Mouse (Mus musculus): ENCODE data around the gene Traf3.

Traf3 gene

DNA sequence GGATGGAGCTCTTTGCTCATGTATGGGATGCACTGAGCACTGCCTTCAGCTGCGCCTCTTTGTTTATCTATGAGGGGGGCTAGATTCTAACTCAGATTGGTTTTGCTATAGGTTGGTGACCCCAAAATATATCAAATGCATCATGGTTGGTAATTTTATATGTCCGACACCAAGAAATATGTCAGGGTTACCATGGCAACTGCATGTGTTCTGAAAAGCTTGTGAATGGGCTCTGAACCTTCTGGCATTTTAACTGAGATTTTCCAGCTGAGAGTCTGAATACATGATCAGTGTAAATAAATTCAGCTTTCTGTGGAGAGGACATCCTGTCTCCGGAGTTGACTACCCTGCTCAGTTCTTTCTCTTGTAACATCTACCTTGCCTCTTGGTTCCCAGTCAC, 37.8 kb downstream of the Traf3 start:
- DNase-seq (ENCODE audit: low read depth, low spot score), result no peak
- Histone ChIP-seq H3K27me3 (ENCODE audit: control insufficient read depth, insufficient read depth, low read length, poor library complexity, severe bottlenecking) (no peaks in the 10 kb centered on the region), H3K36me3 (ENCODE audit: control insufficient read depth, insufficient read depth, low read length, poor library complexity, severe bottlenecking) (no peaks in the 10 kb centered on the region; the same call in 1 of the 2 replicates)

GRCm38 (mm10) chr12:111207641-111208040, 41.5 kb downstream of the Traf3 start:
- no peak for DNase-seq (ENCODE audit: low read depth, low spot score)
- no peaks in the 10 kb centered on the region for H3K36me3 ChIP-seq (ENCODE audit: control insufficient read depth, insufficient read depth, low read length, poor library complexity, severe bottlenecking)
- no peaks in the 10 kb centered on the region for H3K27me3 ChIP-seq (ENCODE audit: control insufficient read depth, insufficient read depth, low read length, poor library complexity, severe bottlenecking)

- Histone ChIP-seq H3K27me3 (ENCODE audit: control insufficient read depth, insufficient read depth, low read length, poor library complexity, severe bottlenecking) (no peaks in the 10 kb centered on the region), H3K36me3 (ENCODE audit: control insufficient read depth, insufficient read depth, low read length, poor library complexity, severe bottlenecking) (no peaks in the 10 kb centered on the region)
- DNase-seq (ENCODE audit: low read depth, low spot score), result no peak
Measured at GRCm38 (mm10) chr12:111211729-111212128, 45.6 kb downstream of the Traf3 start.

DNA sequence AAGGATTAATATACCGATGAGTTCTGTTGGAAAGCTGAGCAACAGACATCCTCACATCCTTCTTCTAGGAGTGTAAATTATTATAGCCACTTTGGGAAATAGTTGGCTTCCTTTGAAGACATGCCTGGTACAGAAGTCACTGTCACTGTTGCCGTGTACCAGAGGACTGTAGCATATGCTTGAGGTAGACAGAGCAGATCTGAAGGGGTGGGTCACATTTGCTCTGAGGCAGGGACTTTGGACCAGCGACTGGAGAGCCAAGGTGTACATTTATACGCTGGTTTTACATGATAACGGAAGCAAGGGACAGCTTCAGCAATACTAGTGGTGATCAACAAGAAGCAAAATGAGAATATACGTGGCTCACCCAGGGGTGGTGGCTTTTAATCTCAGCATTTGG, 52.7 kb downstream of the Traf3 start:
- no peak for DNase-seq (ENCODE audit: low read depth, low spot score)
- H3K36me3 ChIP-seq (ENCODE audit: control insufficient read depth, insufficient read depth, low read length, poor library complexity, severe bottlenecking), result peaks cover 16% of the 10 kb centered on the region

DNA sequence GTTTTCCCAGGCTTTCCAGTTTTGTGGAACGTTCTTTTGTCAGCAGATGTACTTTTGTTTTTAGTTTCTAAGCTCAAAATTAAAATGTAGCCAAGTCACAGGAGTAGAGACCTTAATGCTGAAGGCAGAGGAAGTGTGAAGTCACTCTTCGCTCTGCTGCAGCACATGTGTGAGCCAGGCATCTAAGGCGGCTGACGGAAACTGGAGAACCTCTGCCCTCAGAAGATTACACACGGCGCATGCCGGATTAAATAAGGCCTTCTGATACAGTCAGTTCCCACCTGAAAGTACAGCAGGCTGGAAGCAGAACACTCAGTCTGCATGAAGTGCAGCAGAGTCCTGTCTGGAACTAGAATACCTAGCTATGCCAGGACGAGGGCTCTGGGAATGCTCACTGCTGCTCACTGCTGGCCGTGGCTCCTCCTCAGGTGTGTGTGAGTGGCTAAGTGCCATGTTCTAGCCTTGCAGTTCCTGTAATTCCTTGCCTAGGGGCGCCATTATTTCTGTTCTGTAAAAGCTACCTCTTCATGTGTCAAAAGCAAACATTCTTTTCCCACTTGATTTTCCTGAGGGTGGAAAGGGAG, 59.1 kb downstream of the Traf3 start:
- H3K36me3 ChIP-seq (ENCODE audit: control insufficient read depth, insufficient read depth, low read length, poor library complexity, severe bottlenecking), result peaks cover 13% of the 10 kb centered on the region
- no peaks in the 10 kb centered on the region for H3K27me3 ChIP-seq (ENCODE audit: control insufficient read depth, insufficient read depth, low read length, poor library complexity, severe bottlenecking)
- no peak for DNase-seq (ENCODE audit: low read depth, low spot score)

More for the DNA sequence above, 52.7 kb downstream of the Traf3 start:
- H3K27me3 ChIP-seq (ENCODE audit: control insufficient read depth, insufficient read depth, low read length, poor library complexity, severe bottlenecking), result no peaks in the 10 kb centered on the region

DNA sequence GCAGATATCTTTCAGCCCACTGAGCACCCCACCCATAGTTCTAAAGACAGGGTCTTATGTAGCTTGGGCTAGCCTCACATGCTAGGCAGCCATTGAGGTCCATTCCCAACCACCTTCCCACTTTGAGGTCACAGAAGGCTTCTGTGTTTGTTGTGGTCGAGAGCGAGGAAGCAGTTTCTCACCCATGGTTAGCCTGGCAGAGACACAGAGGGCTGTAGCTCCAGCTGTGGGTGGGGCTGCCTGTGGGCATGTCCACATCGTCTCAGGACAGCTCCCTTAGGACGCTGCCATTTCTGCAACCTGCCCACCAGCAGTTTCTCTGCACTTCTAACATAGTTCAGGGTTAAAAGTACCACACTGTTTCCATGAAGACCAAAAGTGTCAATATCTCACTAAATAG, 61.2 kb downstream of the Traf3 start:
- no peak for DNase-seq (ENCODE audit: low read depth, low spot score)
- Histone ChIP-seq H3K36me3 (ENCODE audit: control insufficient read depth, insufficient read depth, low read length, poor library complexity, severe bottlenecking) (peaks cover 6% of the 10 kb centered on the region), H3K27me3 (ENCODE audit: control insufficient read depth, insufficient read depth, low read length, poor library complexity, severe bottlenecking) (no peaks in the 10 kb centered on the region)

- Histone ChIP-seq H3K27me3 (ENCODE audit: control insufficient read depth, insufficient read depth, low read length, poor library complexity, severe bottlenecking) (no peaks in the 10 kb centered on the region), H3K36me3 (ENCODE audit: control insufficient read depth, insufficient read depth, low read length, poor library complexity, severe bottlenecking) (no peaks in the 10 kb centered on the region; the same call in 1 of the 2 replicates)
- no peak for DNase-seq (ENCODE audit: low read depth, low spot score)
Measured at GRCm38 (mm10) chr12:111228488-111228887, 62.3 kb downstream of the Traf3 start.

DNA sequence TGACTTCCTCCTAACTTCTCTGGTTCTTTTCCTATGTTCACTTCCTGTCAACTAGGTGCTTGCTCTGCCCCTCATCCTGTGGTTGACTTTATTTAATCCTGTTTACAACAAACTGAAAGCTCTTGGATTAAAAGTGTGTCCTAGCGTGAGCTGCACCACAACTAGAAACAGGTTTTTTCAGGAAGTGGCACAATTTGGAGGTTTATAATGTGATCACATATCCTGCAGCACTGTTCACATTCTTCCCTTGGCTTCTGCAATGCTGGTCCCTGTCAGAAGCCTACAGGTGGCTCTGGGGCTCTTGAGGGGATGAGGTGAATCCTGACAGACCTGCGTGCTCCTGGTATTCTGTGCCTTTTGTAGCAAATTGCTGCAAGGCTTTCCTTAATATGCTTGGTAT, 64.6 kb downstream of the Traf3 start:
- Histone ChIP-seq H3K36me3 (ENCODE audit: control insufficient read depth, insufficient read depth, low read length, poor library complexity, severe bottlenecking) (no peaks in the 10 kb centered on the region; the same call in 1 of the 2 replicates), H3K27me3 (ENCODE audit: control insufficient read depth, insufficient read depth, low read length, poor library complexity, severe bottlenecking) (no peaks in the 10 kb centered on the region)
- no peak for DNase-seq (ENCODE audit: low read depth, low spot score)

GRCm38 (mm10) chr12:111233798-111234197, 67.6 kb downstream of the Traf3 start:
- Histone ChIP-seq H3K36me3 (ENCODE audit: control insufficient read depth, insufficient read depth, low read length, poor library complexity, severe bottlenecking) (peaks cover 3% of the 10 kb centered on the region; the same call in 1 of the 2 replicates), H3K27me3 (ENCODE audit: control insufficient read depth, insufficient read depth, low read length, poor library complexity, severe bottlenecking) (no peaks in the 10 kb centered on the region)
- no peak for DNase-seq (ENCODE audit: low read depth, low spot score)

GRCm38 (mm10) chr12:111234383-111234782, 68.2 kb downstream of the Traf3 start:
- Histone ChIP-seq H3K27me3 (ENCODE audit: control insufficient read depth, insufficient read depth, low read length, poor library complexity, severe bottlenecking) (no peaks in the 10 kb centered on the region), H3K36me3 (ENCODE audit: control insufficient read depth, insufficient read depth, low read length, poor library complexity, severe bottlenecking) (peaks cover 5% of the 10 kb centered on the region; the same call in 1 of the 2 replicates)
- no peak for DNase-seq (ENCODE audit: low read depth, low spot score)

GRCm38 (mm10) chr12:111235631-111236030, 69.5 kb downstream of the Traf3 start:
- DNase-seq (ENCODE audit: low read depth, low spot score), result no peak
- Histone ChIP-seq H3K36me3 (ENCODE audit: control insufficient read depth, insufficient read depth, low read length, poor library complexity, severe bottlenecking) (peaks cover 5% of the 10 kb centered on the region; the same call in 1 of the 2 replicates), H3K27me3 (ENCODE audit: control insufficient read depth, insufficient read depth, low read length, poor library complexity, severe bottlenecking) (no peaks in the 10 kb centered on the region)

- H3K36me3 ChIP-seq (ENCODE audit: control insufficient read depth, insufficient read depth, low read length, poor library complexity, severe bottlenecking), result peaks cover 5% of the 10 kb centered on the region
- DNase-seq (ENCODE audit: low read depth, low spot score), result no peak
- H3K27me3 ChIP-seq (ENCODE audit: control insufficient read depth, insufficient read depth, low read length, poor library complexity, severe bottlenecking), result no peaks in the 10 kb centered on the region
Measured at GRCm38 (mm10) chr12:111237611-111238188, 71.5 kb downstream of the Traf3 start.

- no peaks in the 10 kb centered on the region for H3K27me3 ChIP-seq (ENCODE audit: control insufficient read depth, insufficient read depth, low read length, poor library complexity, severe bottlenecking)
- no peak for DNase-seq (ENCODE audit: low read depth, low spot score)
- peaks cover 8% of the 10 kb centered on the region for H3K36me3 ChIP-seq (ENCODE audit: control insufficient read depth, insufficient read depth, low read length, poor library complexity, severe bottlenecking)
Measured at GRCm38 (mm10) chr12:111238345-111238744, 72.2 kb downstream of the Traf3 start.

DNA sequence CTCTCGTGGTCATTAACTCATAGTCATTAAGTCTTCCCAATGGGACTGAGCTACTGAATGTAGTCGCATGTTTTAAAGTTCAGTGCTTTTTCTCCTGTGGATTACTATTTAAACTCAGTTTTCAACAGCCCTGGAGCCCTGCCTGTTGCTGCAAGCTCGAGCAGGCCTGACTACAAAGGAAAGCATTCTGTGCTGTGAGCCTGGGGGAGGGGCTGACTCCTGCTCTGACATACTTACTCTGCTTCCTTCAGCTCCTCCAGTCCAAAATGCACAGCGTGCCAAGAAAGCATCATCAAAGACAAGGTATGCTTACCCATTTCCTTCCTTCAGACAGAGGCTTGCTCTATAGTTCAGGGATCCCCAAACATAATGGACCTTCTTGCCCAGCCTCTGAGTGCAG, 72.6 kb downstream of the Traf3 start:
- no peaks in the 10 kb centered on the region for H3K27me3 ChIP-seq (ENCODE audit: control insufficient read depth, insufficient read depth, low read length, poor library complexity, severe bottlenecking)
- no peak for DNase-seq (ENCODE audit: low read depth, low spot score)
- peaks cover 11% of the 10 kb centered on the region for H3K36me3 ChIP-seq (ENCODE audit: control insufficient read depth, insufficient read depth, low read length, poor library complexity, severe bottlenecking)

DNA sequence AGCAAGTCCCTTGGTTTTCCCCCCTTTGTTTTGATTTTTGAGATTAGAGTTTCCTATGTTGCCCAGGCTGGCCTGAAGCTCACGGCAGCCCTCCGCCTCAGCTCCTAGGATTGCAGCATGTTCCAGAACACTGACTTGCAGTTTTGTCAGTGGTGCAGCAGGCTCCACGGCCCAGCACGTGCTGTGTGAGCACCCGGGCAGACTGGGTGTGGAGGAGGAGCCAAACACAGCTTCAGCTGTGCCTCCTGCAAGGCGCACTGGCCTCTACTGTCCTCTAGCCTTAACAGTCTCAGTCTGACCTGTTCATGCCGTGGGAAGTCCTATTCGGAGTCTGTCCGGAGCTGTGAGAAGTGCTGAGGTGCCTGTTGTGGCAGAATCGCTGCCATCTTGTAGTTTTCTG, 73.8 kb downstream of the Traf3 start:
- Histone ChIP-seq H3K27me3 (ENCODE audit: control insufficient read depth, insufficient read depth, low read length, poor library complexity, severe bottlenecking) (no peaks in the 10 kb centered on the region), H3K36me3 (ENCODE audit: control insufficient read depth, insufficient read depth, low read length, poor library complexity, severe bottlenecking) (peaks cover 13% of the 10 kb centered on the region)
- DNase-seq (ENCODE audit: low read depth, low spot score), result no peak

DNA sequence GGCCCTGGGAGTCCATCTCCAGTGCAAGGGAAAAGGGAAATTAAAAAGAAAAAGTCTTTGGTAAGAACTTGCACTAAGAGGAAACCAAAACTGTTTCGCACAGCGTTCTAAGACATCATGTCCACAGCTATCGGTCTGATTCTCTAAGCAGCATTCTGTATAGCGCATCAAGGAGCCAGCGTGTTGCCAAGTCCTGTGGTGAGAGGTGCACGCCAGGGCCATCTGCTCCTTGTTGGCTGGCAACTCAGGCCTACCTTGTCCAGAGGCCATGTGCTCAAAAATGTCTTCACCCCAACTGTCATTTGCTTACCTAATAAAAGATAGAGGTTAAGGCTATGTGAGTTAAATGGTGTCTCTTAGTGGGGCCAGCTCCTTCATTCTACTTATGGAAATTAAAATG, 75.7 kb downstream of the Traf3 start:
- peaks cover 15% of the 10 kb centered on the region for H3K36me3 ChIP-seq (ENCODE audit: control insufficient read depth, insufficient read depth, low read length, poor library complexity, severe bottlenecking)
- DNase-seq (ENCODE audit: low read depth, low spot score), result no peak
- H3K27me3 ChIP-seq (ENCODE audit: control insufficient read depth, insufficient read depth, low read length, poor library complexity, severe bottlenecking), result no peaks in the 10 kb centered on the region

Data from splenic B cell, adult 2 months (primary cell).